Mouse (Mus musculus) liver (tissue): Measurements from ENCODE around the gene Kat2a.

ENCODE experiments used
- DNase-seq: peaks from one replicate; pipeline ENCODE4 v3.0.0-alpha.2; 2020; ENCODE audit warnings: mixed read lengths

Gene Kat2a

GRCm38 (mm10) chr11:100705095-100705747 is 7.0 kb downstream of the Kat2a start:
- DNase-seq: no peak

DNA sequence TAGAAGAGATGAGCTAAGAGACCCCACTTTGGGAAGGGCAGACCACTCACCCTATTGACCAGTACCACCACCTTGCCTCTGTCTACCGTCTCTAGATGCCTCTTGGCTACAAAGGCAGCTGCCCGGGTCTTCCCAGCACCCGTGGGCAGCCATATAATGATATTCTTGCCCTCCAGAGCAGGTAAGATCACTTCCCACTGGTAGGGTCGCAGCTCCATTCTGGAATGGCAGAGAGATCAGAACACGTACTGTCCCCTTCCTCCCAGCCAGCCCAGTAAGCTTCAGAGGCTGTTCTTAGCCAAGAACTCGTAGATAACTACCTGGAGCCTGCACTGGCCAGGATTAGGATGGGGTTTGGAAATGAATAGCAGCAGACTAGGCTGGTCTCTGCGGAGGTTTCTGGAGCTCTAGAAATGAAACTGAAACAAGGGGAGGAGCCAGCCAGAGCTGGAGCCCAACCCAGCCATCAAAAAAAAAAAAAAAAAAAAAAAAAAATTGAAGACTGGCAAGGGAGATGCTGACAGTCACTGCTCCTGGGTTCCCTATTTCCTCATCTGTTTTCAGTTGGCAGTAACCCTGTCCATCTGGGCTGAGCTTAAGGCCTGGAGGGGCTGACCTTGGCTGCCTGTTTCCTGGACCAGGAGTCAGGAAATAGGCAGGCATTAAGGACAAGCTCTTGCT is 8.3 kb downstream of the Kat2a start, which contains the start of gene Dhx58:
TSS of gene Dhx58 (minus strand) at position 421 of the 681 bp plus-strand sequence.
- DNase-seq: no peak

- no peak for DNase-seq
Observed at GRCm38 (mm10) chr11:100703366-100703765, 8.9 kb downstream of the Kat2a start.

- no peak for DNase-seq
Observed at GRCm38 (mm10) chr11:100702906-100703305, 9.4 kb downstream of the Kat2a start.

- peak; percentile 68 for DNase-seq
Observed at GRCm38 (mm10) chr11:100702081-100702851, 10.0 kb downstream of the Kat2a start.

GRCm38 (mm10) chr11:100701301-100701700 is 11.0 kb downstream of the Kat2a start:
- peak; percentile 84 for DNase-seq

DNA sequence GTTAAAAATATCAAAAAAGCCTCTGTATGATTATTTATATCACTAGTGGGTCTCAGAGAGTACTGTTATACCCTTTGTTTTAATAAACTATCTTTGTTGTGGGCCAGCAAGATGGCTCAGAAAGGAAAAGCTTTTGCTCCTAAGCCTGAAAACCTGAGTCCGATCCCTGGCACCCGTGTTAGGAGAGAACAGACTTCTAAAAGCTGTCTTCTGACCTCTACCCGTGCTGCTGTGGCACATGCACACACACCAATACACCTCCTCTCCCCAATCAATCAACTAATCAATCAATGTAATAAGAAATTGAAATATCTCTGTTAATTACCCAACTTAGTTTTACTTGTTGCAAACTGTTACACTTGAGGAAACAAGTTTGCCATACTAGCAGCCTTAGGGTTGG is 11.6 kb downstream of the Kat2a start:
- DNase-seq: no peak

GRCm38 (mm10) chr11:100697921-100698320 is 14.3 kb downstream of the Kat2a start:
- DNase-seq: no peak

GRCm38 (mm10) chr11:100694926-100695325 is 17.3 kb downstream of the Kat2a start:
- DNase-seq: peak; percentile 71

DNA sequence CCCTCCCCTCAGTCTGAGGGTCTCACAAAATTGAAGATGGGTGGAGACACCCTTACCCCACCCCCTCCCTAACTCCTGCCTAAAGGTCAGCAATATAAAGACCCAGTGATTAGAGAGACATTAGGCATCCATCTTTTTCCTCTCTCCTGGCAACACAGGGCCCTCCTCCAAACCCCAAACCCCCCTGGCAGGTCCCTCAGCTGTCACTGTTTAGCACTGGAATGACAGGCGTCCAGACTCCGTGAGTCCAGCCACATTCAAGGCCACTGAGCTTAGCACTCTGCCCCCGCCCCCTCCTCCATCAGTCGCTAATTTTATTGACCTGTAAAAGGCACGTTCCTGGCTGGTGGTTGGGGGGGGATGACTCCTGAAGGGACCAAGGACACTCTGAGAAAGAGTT is 19.1 kb downstream of the Kat2a start:
- no peak for DNase-seq

DNA sequence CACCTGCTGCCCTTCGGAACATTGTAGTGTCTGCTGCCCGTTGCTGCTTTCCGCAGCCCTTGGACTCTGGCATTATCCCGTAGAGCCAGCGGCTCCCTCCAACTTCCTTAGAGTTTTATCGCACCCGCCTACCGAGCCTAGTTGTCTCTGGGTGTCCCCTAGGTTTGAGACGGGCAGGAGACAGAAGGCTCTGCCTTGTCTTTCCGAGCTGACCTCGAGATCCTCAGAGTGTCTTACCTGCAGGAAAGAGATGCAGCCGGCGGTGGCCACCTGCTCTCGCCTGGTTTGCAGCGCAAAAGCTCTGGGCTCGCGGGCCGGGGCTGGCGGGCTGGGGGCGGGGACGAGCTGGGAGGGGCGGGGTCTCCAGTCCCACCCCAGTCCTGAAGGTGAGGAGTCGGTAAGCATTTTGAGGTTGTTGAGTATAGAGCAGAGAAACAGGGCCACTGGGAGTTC is 20.1 kb downstream of the Kat2a start, which contains the start of gene Zfp385c:
TSS of gene Zfp385c (minus strand) at position 292 of the 453 bp plus-strand sequence.
- no peak for DNase-seq

GRCm38 (mm10) chr11:100690389-100690788 is 21.9 kb downstream of the Kat2a start:
- DNase-seq: no peak

DNA sequence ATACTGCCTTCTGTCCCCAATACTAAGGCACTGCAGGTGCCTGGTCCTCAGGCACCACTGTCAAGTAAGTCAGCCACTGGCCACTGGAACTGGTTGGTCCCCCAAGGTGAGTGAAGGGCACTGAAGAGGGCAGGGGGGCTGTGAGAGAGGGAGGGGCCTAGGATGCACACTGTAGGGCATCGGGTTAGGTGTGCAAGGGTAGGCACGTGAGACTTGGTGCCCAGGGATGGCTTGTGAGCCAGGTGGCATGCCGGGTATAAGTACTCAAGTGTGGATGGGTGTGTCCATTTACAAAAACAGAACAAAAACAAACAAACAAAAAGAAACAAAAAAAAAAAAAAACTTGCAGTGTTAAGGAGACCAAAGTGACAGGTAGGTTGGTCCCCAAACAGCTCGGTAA is 23.8 kb downstream of the Kat2a start:
- no peak for DNase-seq

GRCm38 (mm10) chr11:100687265-100687664 is 25.0 kb downstream of the Kat2a start:
- DNase-seq: no peak

GRCm38 (mm10) chr11:100685371-100685770 is 26.9 kb downstream of the Kat2a start:
- no peak for DNase-seq

GRCm38 (mm10) chr11:100684084-100684483 is 28.2 kb downstream of the Kat2a start:
- no peak for DNase-seq

DNA sequence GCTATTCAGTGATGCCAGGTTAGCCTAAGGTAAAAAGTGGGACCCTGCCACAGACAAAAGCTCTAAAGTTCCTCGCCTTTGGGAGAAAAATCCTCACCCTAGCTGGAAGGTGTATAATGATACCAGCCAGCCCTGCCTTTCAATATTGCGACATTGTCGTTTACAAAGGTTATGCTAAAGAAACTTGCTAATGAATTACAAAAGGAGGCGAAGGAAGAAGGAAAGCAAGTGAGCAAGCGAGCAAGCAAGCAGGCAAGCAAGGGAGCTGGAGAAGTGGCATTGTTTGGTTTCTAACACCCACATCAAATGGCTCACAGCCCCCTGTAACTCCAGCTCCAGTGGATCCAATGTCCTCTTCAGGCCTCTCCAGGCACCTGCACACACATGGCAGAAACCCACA is 29.7 kb downstream of the Kat2a start:
- DNase-seq: no peak

DNA sequence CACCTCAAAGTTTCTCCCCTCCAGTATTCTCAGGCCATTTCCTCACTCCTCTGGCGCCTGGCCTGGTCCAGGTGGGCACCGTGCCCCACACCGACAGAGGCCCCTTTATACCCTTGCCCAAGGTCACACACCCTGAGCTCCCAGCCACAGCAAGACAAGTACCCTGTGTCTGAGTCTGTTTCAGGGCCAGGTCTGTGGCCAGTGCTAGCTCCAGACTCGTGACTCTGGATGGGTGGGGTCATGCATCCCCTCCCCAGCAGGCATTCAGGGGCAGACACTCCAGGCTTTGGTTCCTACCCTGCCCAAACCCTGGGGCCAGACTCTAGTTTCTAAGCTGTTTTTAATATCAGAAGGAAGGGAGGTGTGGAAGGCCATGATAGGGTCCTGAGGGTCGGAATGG is 30.4 kb downstream of the Kat2a start:
- no peak for DNase-seq

DNA sequence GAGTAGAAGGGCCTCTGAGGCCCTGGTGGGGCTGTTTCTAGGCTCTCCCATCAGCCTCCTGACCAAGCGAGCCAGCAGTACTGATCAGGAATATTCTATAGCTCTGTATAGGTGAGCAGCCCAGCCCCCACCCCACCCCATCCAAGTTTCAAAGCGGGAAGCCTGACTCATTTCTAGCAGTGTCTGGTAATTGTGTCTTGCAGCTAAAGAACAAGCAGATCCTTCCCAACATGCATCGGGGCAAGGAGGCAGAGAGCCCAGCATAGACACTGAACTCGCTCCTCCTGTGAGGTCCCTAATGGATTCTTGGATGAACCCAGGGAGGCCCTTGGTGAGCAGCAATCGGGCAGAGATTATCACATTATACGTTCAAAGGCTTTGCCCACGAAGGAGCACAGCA is 34.5 kb downstream of the Kat2a start:
- DNase-seq: no peak

- DNase-seq: peak; percentile 12
Observed at GRCm38 (mm10) chr11:100673169-100673568, 39.1 kb downstream of the Kat2a start.

- no peak for DNase-seq
Observed at GRCm38 (mm10) chr11:100671956-100672355, 40.3 kb downstream of the Kat2a start.

DNA sequence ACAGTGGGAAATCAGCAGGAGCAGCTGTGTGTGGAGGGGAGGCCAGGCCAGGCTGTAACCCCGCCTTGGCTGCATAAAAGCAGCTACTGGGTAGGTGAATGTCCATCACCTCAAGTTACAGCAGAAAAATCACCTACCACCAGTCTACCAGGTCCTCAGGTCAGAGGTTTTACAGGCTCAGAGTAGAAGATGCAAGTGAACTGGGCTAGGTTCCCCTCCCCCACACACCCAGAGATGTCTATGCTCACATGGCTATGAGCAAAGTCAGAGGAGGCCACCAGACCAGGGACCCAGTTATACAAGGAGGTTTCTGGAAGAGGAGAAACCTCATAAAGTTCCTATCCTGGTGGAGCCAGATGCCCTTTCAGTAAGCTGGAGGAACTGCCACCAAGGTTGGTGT is 41.2 kb downstream of the Kat2a start:
- DNase-seq: no peak

DNA sequence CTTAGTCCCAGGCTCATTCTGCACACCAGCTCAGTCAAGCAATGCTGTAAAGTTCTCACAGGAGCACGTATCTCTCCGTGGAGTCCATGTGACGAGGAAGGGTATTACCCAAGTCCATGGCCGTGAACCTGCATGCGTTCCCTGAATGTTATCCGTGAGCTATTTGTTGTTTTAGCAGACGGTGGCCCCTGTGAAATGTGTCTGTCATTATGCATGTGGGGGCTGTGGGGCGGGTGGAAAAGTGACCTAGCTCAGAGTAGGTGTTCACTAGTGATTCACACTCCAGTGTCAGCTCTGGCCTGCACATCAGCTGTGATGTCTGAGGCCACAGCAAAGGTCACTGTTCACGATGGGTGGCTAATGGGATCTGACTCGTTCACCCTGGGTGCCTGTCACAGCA is 52.5 kb downstream of the Kat2a start:
- DNase-seq: no peak

GRCm38 (mm10) chr11:100656458-100656857 is 55.8 kb downstream of the Kat2a start:
- DNase-seq: no peak
